Mouse (Mus musculus) forebrain, embryonic 10.5 days (tissue): Measurements from ENCODE around the gene Klf4. TPM values are rescaled to one million over a fixed set of nuclear protein-coding genes. Genes with fewer than 3 reads are reported as not detected.

ENCODE experiments used
- DNase-seq: peaks from one replicate; pipeline ENCODE4 v3.0.0-alpha.2; 2017; ENCODE audit warnings: low spot score; ENCODE audit errors: extremely low spot score
- H3K27ac ChIP-seq: fragments of 300-500 bp; sonication (generic); 2 replicates; pipeline ENCODE4 v1.5.1; 2016; ENCODE audit warnings: mild to moderate bottlenecking
- H3K27me3 ChIP-seq: fragments of 300-500 bp; sonication (generic); 2 replicates; pipeline ENCODE4 v1.6.1; 2016; ENCODE audit warnings: mild to moderate bottlenecking; ENCODE audit not compliant: poor library complexity, severe bottlenecking
- H3K36me3 ChIP-seq: fragments of 300-500 bp; sonication (generic); replicated peaks from 2 replicates; pipeline ENCODE4 v1.6.1; 2016; ENCODE audit warnings: mild to moderate bottlenecking, moderate library complexity
- H3K4me1 ChIP-seq: fragments of 300-500 bp; sonication (generic); 2 replicates; pipeline ENCODE4 v1.6.1; 2016
- H3K4me3 ChIP-seq: fragments of 300-500 bp; sonication (generic); 2 replicates; pipeline ENCODE4 v1.5.1; 2016; ENCODE audit warnings: mild to moderate bottlenecking, moderate library complexity
- H3K9me3 ChIP-seq: fragments of 300-500 bp; sonication (generic); 2 replicates; pipeline ENCODE4 v1.6.1; 2016; ENCODE audit warnings: mild to moderate bottlenecking, moderate library complexity
- WGBS: fragments of 180-500 bp; shearing (Covaris S2); methylation state at CpG from one replicate; pipeline ENCODE4 v1.1.7; 2016; 5-methylcytosine and 5-hydroxymethylcytosine counted together
- polyA plus RNA-seq: library from polyadenylated mRNA; unstranded; fragments of >200 nt; fragmentation: Nextera tagmentation; extraction: Ambion mirVana; gene quantifications from 2 replicates; pipeline ENCODE4 v1.2.1, GENCODE M21; 2016

Gene Klf4
- polyA plus RNA-seq = 0.80 and 0.83 TPM in 2 replicates

GRCm38 (mm10) chr4:55532407-55533195 lies at the start of gene Klf4:
Gene Klf4, minus strand, starts transcription at chr4:55532466.
- under 1% methylated on average over 80 of the region's 99 CpGs for WGBS
- Histone ChIP-seq H3K9me3 (no peaks in the 10 kb centered on the region), H3K27ac (peak within 1 kb of the TSS; percentile 88), H3K27me3 (peaks cover 90% of the 10 kb centered on the region), H3K4me3 (peak within 1 kb of the TSS; percentile 73), H3K4me1 (peaks cover 38% of the 10 kb centered on the region), H3K36me3 (no peaks in the 10 kb centered on the region)
- peak; percentile 93 for DNase-seq

- no peak for DNase-seq
- Histone ChIP-seq H3K4me1 (peaks cover 11% of the 10 kb centered on the region), H3K36me3 (no peaks in the 10 kb centered on the region), H3K27me3 (no peaks in the 10 kb centered on the region), H3K27ac (no peak overlapping the region), H3K4me3 (no peak overlapping the region), H3K9me3 (no peaks in the 10 kb centered on the region)
- 96% methylated on average over 2 of the region's 2 CpGs for WGBS
Measured at GRCm38 (mm10) chr4:55571432-55571831, 39.2 kb upstream of the Klf4 start.

- Histone ChIP-seq H3K27ac (no peak overlapping the region), H3K27me3 (no peaks in the 10 kb centered on the region), H3K9me3 (no peaks in the 10 kb centered on the region), H3K36me3 (no peaks in the 10 kb centered on the region), H3K4me1 (peaks cover 11% of the 10 kb centered on the region), H3K4me3 (no peak overlapping the region)
- 50% methylated on average over 9 of the region's 9 CpGs for WGBS
- no peak for DNase-seq
Measured at GRCm38 (mm10) chr4:55567986-55568385, 35.7 kb upstream of the Klf4 start.

DNA sequence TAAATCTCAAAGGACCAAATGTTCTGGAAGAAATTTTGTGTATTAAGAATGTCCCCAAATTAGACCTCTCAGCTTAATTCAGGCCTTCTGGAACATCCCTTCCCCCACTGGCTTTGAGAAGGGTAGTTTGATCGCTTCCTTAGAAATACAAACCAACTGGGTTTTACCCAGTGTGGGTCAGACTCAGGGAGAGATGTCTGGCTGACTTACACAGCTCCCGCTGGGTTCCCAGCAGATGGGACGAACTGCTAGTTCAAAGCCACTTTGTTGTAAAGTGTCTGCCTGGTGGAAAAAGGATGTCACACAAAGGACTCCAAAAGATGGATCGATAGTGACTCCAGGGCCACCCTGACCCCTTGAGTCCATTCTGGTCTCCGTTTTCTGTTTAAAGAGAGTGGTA lies 35.3 kb upstream of the Klf4 start:
- peaks cover 11% of the 10 kb centered on the region for H3K4me1 ChIP-seq
- 62% methylated on average over 5 of the region's 5 CpGs for WGBS
- H3K36me3 ChIP-seq = no peaks in the 10 kb centered on the region
- H3K27me3 ChIP-seq = no peaks in the 10 kb centered on the region
- H3K9me3 ChIP-seq = no peaks in the 10 kb centered on the region
- H3K4me3 ChIP-seq = no peak overlapping the region
- no peak overlapping the region for H3K27ac ChIP-seq
- DNase-seq = no peak

DNA sequence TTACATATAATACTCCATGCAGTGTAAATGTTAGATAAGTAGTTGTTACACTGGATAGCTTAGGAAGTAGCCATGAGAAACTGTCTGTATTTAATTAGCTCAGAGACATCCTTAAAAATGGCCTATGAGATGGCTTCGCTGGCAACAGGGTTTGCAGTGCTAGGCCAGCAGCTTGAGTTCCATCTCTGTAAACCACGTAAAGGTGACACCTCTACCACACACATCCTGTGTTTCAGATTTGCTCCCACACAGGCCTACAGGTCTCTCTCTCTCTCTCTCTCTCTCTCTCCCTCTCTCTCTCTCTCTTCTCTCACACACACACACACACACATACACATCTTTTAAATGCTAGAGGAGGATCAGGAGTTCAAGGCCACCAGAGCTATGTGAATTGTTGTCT lies 32.1 kb upstream of the Klf4 start:
- H3K27me3 ChIP-seq = no peaks in the 10 kb centered on the region
- no peak for DNase-seq
- H3K27ac ChIP-seq = no peak overlapping the region
- 88% methylated on average over 2 of the region's 2 CpGs for WGBS
- H3K4me1 ChIP-seq = peaks cover 11% of the 10 kb centered on the region
- H3K4me3 ChIP-seq = no peak overlapping the region
- H3K36me3 ChIP-seq = no peaks in the 10 kb centered on the region
- no peaks in the 10 kb centered on the region for H3K9me3 ChIP-seq

DNA sequence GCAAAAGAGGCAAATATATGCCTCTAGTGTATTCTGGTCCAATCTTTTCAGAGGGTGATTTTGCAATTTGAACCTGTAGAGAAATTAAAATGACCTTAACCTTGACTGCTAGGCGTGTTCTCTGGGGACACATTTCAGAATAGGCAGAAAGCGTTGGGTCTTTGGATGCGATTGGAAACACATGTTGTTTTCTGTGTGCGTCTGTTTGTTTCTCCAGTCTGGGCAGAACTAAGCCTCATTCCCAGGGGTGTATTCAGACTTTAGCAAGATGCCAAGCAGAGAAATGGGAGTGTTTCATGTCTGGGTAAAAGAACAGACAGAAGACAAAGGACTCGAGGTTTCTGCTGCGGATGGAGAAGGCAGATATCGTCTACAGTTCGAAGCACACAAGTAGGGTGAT lies 30.8 kb upstream of the Klf4 start:
- H3K36me3 ChIP-seq = no peaks in the 10 kb centered on the region
- DNase-seq = no peak
- H3K4me1 ChIP-seq = peaks cover 10% of the 10 kb centered on the region
- H3K27ac ChIP-seq = no peak overlapping the region
- H3K4me3 ChIP-seq = no peak overlapping the region
- H3K9me3 ChIP-seq = no peaks in the 10 kb centered on the region
- 83% methylated on average over 8 of the region's 8 CpGs for WGBS
- no peaks in the 10 kb centered on the region for H3K27me3 ChIP-seq

DNA sequence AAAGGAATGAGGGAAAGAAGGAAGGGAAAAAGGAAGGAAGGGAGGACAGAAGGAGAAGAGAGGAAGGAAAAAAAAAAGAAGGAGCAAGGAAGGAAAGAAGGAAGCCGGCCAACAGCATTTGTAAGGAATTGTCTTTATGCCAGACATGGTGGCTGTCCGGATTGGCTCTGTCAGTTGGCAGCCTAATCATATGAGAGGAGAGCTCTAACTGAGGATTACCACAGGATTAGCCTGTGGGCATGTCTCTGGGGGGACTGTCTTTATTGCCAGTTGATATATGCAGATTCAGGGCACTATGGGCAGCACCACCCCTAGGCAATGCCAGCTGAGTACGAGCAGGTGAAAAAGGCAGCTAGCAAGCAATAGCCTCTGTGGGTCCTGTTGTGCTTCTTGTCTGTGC lies 29.8 kb upstream of the Klf4 start:
- no peaks in the 10 kb centered on the region for H3K27me3 ChIP-seq
- H3K9me3 ChIP-seq = no peaks in the 10 kb centered on the region
- no peak overlapping the region for H3K27ac ChIP-seq
- no peaks in the 10 kb centered on the region for H3K36me3 ChIP-seq
- no peaks in the 10 kb centered on the region for H3K4me1 ChIP-seq
- no peak overlapping the region for H3K4me3 ChIP-seq
- no peak for DNase-seq
- 88% methylated on average over 3 of the region's 3 CpGs for WGBS

GRCm38 (mm10) chr4:55546869-55547268 lies 14.6 kb upstream of the Klf4 start:
- WGBS = 59% methylated on average over 12 of the region's 12 CpGs
- DNase-seq = no peak
- Histone ChIP-seq H3K36me3 (no peaks in the 10 kb centered on the region), H3K27ac (no peak overlapping the region), H3K4me3 (no peak overlapping the region), H3K4me1 (peaks cover 14% of the 10 kb centered on the region), H3K27me3 (no peaks in the 10 kb centered on the region), H3K9me3 (no peaks in the 10 kb centered on the region)

DNA sequence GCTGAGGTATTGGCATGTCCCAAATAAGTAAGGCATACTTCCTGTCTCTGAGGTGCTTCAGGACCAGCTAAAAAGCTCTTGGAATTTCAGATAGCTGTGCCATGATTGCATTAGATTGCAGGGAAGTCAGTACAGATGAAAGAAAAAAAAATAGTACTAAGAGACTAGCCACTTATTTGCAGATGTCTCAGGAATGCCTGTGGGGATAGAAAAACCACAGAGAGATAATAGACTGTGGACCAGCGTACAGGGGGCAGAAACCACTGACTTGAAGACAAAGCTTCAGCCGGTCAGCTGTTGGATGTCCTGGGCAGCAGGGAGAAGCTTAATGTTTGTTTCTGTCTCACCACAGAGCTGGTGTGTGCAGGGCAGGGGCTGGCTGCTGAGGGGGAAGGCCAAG lies 10.5 kb upstream of the Klf4 start:
- Histone ChIP-seq H3K27me3 (no peaks in the 10 kb centered on the region), H3K9me3 (no peaks in the 10 kb centered on the region), H3K4me3 (no peak overlapping the region), H3K4me1 (peaks cover 14% of the 10 kb centered on the region), H3K27ac (no peak overlapping the region), H3K36me3 (no peaks in the 10 kb centered on the region)
- 88% methylated on average over 2 of the region's 2 CpGs for whole genome bisulfite sequencing
- no peak for DNase-seq

- no peaks in the 10 kb centered on the region for H3K9me3 ChIP-seq
- H3K27me3 ChIP-seq = peaks cover 8% of the 10 kb centered on the region
- no peak for DNase-seq
- H3K27ac ChIP-seq = no peak overlapping the region
- no peak overlapping the region for H3K4me3 ChIP-seq
- no peaks in the 10 kb centered on the region for H3K36me3 ChIP-seq
- 88% methylated on average over 4 of the region's 4 CpGs for whole genome bisulfite sequencing
- peaks cover 5% of the 10 kb centered on the region for H3K4me1 ChIP-seq
Measured at GRCm38 (mm10) chr4:55541654-55542053, 9.4 kb upstream of the Klf4 start.

- Histone ChIP-seq H3K4me1 (peaks cover under 1% of the 10 kb centered on the region; the same call in 1 of the 2 replicates), H3K36me3 (no peaks in the 10 kb centered on the region), H3K27ac (no peak overlapping the region), H3K27me3 (peaks cover 12% of the 10 kb centered on the region), H3K9me3 (no peaks in the 10 kb centered on the region), H3K4me3 (no peak overlapping the region)
- DNase-seq = no peak
- 75% methylated on average over 4 of the region's 4 CpGs for WGBS
Measured at GRCm38 (mm10) chr4:55541221-55541620, 9.0 kb upstream of the Klf4 start.

DNA sequence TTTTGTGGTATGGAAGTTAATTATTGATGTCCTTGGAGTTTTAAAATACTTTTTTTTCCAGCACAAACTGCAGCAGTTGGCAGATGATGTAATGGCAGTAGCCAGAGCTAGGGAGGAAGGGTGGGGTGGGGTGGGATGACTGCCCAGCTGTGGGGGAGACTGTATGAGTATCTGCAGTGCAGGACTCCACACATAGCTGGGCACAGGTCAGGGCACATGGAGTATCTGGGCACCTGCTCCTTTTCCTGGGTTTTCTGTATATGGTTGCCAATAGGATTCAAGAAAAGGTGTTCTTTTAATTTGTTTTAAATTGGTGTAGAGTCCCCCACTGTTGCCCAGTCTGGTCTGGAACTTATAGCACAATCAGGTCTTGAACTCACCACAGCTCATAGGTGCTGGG lies 2.7 kb upstream of the Klf4 start:
- Histone ChIP-seq H3K4me3 (no peak overlapping the region), H3K27me3 (peaks cover 69% of the 10 kb centered on the region), H3K36me3 (no peaks in the 10 kb centered on the region), H3K9me3 (no peaks in the 10 kb centered on the region), H3K4me1 (peaks cover 33% of the 10 kb centered on the region), H3K27ac (no peak overlapping the region)
- DNase-seq = no peak

DNA sequence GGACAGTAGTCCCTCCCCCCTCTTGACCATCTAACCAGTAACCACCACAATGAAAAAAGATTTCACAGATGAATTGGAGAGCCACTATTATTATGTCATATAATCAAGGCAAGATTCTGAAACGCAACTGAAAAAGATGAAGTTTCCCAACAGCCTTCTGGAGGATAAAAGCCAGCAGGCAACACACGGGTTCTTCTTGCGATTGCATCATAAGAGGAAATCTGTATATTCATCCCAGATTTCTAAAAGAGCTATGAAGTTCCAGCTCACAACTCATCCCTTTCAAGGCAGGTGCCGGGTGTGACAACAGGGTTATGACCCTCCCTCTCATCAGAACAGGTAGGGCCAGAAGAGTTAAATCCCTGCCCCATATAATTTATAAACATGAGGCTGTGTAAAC lies 2.2 kb upstream of the Klf4 start:
- Histone ChIP-seq H3K27me3 (peaks cover 74% of the 10 kb centered on the region), H3K4me3 (no peak overlapping the region), H3K9me3 (no peaks in the 10 kb centered on the region), H3K36me3 (no peaks in the 10 kb centered on the region), H3K4me1 (peaks cover 38% of the 10 kb centered on the region), H3K27ac (no peak overlapping the region)
- 76% methylated on average over 4 of the region's 4 CpGs for WGBS
- DNase-seq = no peak
